Mouse (Mus musculus) stomach, embryonic 16.5 days (tissue): Measurements from ENCODE around the gene Upk1b. TPM values are rescaled to one million over a fixed set of nuclear protein-coding genes. Genes with fewer than 3 reads are reported as not detected.

Experiments used
- ATAC-seq: fragments of 200-750 bp; cut with Nextera tagmentation; 2 replicates; pipeline ENCODE4 v1.8.0; 2017; ENCODE audit warnings: moderate number of reproducible peaks, moderate TSS enrichment; ENCODE audit not compliant: insufficient read depth, low FRiP score
- H3K27ac ChIP-seq: fragments of 300-500 bp; sonication (generic); 2 replicates; pipeline ENCODE4 v1.5.1; 2014; ENCODE audit warnings: low read length
- H3K27me3 ChIP-seq: fragments of 300-500 bp; sonication (generic); 2 replicates; pipeline ENCODE4 v1.6.1; 2014; ENCODE audit warnings: low read length, control low read depth, mixed read lengths; ENCODE audit not compliant: control insufficient read depth, insufficient read depth
- H3K36me3 ChIP-seq: fragments of 300-500 bp; sonication (generic); 2 replicates; pipeline ENCODE4 v1.6.1; 2014; ENCODE audit warnings: low read length; ENCODE audit not compliant: control insufficient read depth, insufficient read depth
- H3K4me1 ChIP-seq: fragments of 300-500 bp; sonication (generic); 2 replicates; pipeline ENCODE4 v1.6.1; 2014; ENCODE audit warnings: low read length, control low read depth, mixed read lengths; ENCODE audit not compliant: control insufficient read depth, insufficient read depth
- H3K4me2 ChIP-seq: fragments of 300-500 bp; sonication (generic); 2 replicates; pipeline ENCODE4 v1.6.1; 2014; ENCODE audit warnings: low read depth, low read length, mixed read lengths
- H3K4me3 ChIP-seq: fragments of 300-500 bp; sonication (generic); replicated peaks from 2 replicates; pipeline ENCODE4 v1.5.1; 2014; ENCODE audit warnings: mild to moderate bottlenecking, low read length
- H3K9ac ChIP-seq: fragments of 300-500 bp; sonication (generic); 2 replicates; pipeline ENCODE4 v1.6.1; 2014; ENCODE audit warnings: low read length
- H3K9me3 ChIP-seq: fragments of 300-500 bp; sonication (generic); replicated peaks from 2 replicates; pipeline ENCODE4 v1.6.1; 2016; ENCODE audit warnings: low read length, control low read depth; ENCODE audit not compliant: control insufficient read depth
- WGBS: fragments of 180-500 bp; shearing (Covaris S2); extraction: QIAGEN DNeasy Blood & Tissue Kit; methylation state at CpG from one replicate; pipeline ENCODE4 v1.1.7; 2014; 5-methylcytosine and 5-hydroxymethylcytosine counted together
- polyA plus RNA-seq: library from polyadenylated mRNA; unstranded; fragments of >200 nt; fragmentation: Nextera tagmentation; extraction: Ambion mirVana; gene quantifications from 2 replicates; pipeline ENCODE4 v1.2.1, GENCODE M21; 2015

The Upk1b gene
- polyA plus RNA-seq, 1 experiment from 2014 or later = 73.9 TPM

DNA sequence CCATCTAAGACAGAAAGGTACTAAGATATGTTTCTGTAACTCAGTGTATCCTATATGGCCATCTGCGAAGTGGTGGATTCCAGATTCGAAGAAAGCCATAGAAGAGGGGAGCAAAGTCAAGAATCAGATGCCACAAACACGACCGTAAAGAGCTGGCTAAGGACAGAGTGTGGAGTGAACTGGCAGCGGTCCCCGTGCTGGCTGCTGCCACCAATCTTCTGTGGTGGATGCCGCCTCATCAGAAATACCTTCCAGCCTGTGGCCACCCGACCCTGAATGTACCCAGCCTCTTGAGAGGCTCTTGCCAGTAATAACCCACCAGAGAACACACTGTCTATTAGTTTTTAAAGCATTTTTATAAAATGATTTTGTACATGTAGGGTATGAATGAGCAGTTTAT is 31.7 kb downstream of the Upk1b start:
- Histone ChIP-seq H3K36me3 (peaks cover 9% of the 10 kb centered on the region), H3K27me3 (no peaks in the 10 kb centered on the region), H3K4me1 (no peaks in the 10 kb centered on the region), H3K9ac (no peak overlapping the region), H3K4me3 (no peak overlapping the region), H3K27ac (no peak overlapping the region), H3K9me3 (no peaks in the 10 kb centered on the region), H3K4me2 (no peak overlapping the region)
- no peak for ATAC-seq
- WGBS = 90% methylated on average over 8 of the region's 8 CpGs

DNA sequence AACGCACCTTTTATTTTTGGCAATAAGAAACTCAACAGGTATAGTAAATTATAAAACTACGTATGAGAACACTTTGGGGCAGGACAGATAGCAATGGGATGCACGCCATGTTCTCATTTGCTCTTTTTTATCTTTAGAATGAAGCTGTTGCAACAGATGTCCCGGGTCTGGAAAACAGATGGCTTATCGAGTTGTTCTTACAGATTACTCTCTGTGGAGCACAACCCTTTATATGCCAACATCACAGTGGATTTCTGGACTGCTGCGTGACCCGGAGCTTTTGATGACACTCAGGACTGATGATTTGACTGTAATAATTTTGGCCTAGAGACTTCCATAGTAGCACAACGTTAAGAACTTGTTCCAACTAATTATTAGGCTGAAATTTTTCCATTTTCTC is 32.4 kb downstream of the Upk1b start:
- H3K4me2 ChIP-seq = no peak overlapping the region
- no peak overlapping the region for H3K27ac ChIP-seq
- 85% methylated on average over 8 of the region's 8 CpGs for WGBS
- H3K9ac ChIP-seq = no peak overlapping the region
- no peaks in the 10 kb centered on the region for H3K4me1 ChIP-seq
- no peaks in the 10 kb centered on the region for H3K9me3 ChIP-seq
- no peak overlapping the region for H3K4me3 ChIP-seq
- no peak for ATAC-seq
- H3K36me3 ChIP-seq = peaks cover 9% of the 10 kb centered on the region
- H3K27me3 ChIP-seq = no peaks in the 10 kb centered on the region

DNA sequence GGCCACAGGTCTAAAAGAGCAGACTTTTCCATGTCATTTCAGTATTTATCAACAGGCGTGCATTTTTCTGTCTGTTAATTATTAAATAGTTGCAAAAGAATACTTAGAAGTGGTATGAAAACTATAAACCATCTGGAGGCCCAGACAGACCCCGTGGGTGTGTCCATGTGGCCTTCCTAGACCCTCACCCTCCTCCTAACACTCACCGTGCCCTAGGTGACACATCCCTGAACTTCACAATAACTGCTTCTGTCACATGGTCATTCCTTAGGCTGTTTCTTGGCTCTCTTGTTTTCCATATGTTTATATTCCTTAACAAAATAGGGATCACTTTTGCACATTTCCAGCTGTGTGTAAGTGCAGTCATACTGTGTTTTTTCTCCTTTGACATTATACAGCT is 33.5 kb downstream of the Upk1b start:
- no peak for ATAC-seq
- Histone ChIP-seq H3K9ac (no peak overlapping the region), H3K36me3 (peaks cover 9% of the 10 kb centered on the region), H3K9me3 (no peaks in the 10 kb centered on the region), H3K27ac (no peak overlapping the region), H3K4me3 (no peak overlapping the region), H3K4me2 (no peak overlapping the region), H3K4me1 (no peaks in the 10 kb centered on the region), H3K27me3 (no peaks in the 10 kb centered on the region)
- WGBS = 47% methylated on average over 3 of the region's 3 CpGs

DNA sequence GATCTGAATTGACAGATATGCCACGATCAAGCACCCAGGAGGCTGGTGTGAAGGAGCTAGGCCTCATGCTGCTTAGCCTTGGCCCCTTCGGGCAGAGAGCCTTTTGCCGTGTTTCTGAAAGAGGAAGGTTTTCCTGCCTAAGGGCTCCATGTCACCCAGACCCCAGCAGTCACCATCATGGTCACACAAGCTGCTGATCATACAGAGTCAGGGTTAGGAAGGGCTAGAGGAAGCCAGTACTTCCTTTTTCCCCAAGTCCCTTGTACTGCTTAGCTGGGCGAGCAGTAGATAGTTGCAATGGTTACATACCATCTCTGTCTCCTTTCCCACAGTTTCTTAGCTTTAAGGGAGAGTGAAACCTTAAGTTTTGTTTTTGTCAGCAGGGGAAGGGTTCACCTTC is 36.6 kb downstream of the Upk1b start:
- Histone ChIP-seq H3K9ac (no peak overlapping the region), H3K27me3 (no peaks in the 10 kb centered on the region), H3K9me3 (no peaks in the 10 kb centered on the region), H3K27ac (no peak overlapping the region; the same call in 1 of the 2 replicates), H3K36me3 (peaks cover 8% of the 10 kb centered on the region), H3K4me1 (no peaks in the 10 kb centered on the region), H3K4me3 (no peak overlapping the region), H3K4me2 (no peak overlapping the region)
- 86% methylated on average over 4 of the region's 4 CpGs for WGBS
- ATAC-seq = no peak

DNA sequence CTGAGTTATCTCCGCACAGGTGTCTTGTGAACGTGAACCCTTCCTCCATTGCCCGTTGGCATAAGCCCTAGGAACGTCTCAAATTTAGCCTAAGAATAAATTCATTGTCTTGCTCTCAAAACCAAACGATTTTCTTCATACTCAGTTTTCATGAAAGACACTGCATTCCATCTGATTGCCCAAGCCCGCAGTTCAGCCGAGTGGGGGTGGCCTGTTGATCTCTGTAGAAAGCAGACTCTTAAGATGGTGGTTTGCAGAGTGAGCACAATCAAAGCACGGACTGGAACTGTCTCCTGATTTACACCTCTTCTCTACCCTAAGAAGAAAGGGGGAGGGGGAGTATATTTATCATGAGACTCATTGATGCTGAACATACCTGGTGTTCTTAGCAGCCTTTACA is 37.7 kb downstream of the Upk1b start:
- ATAC-seq = no peak
- H3K4me1 ChIP-seq = no peaks in the 10 kb centered on the region
- H3K4me3 ChIP-seq = no peak overlapping the region
- H3K36me3 ChIP-seq = no peaks in the 10 kb centered on the region; the same call in 1 of the 2 replicates
- WGBS = 80% methylated on average over 8 of the region's 8 CpGs
- H3K9ac ChIP-seq = no peak overlapping the region
- no peaks in the 10 kb centered on the region for H3K9me3 ChIP-seq
- H3K27ac ChIP-seq = no peak overlapping the region
- H3K4me2 ChIP-seq = no peak overlapping the region
- H3K27me3 ChIP-seq = no peaks in the 10 kb centered on the region

DNA sequence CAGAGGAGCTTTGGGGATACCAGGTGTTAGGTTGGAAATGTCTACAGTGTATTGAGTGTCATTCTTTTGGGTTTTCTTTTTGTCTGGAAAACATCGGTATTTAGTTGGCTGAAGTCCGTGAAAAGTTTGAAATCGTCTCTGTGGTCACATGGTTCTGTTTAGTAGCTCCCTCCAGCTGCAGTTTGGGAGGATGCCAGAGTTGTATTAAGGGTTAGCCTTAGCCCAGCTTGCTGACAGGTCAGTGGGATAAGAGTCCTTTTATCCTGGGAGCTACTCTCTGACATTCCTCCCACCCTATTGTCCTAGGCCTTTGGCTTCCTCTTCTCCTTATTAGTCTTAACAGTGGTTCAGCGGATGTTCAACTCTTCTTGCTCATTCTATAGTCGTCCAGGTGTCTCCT is 38.2 kb downstream of the Upk1b start:
- no peaks in the 10 kb centered on the region for H3K4me1 ChIP-seq
- no peaks in the 10 kb centered on the region for H3K27me3 ChIP-seq
- no peaks in the 10 kb centered on the region for H3K9me3 ChIP-seq
- no peaks in the 10 kb centered on the region; the same call in 1 of the 2 replicates for H3K36me3 ChIP-seq
- H3K9ac ChIP-seq = no peak overlapping the region
- H3K4me2 ChIP-seq = no peak overlapping the region
- H3K27ac ChIP-seq = no peak overlapping the region
- H3K4me3 ChIP-seq = no peak overlapping the region
- WGBS = 74% methylated on average over 5 of the region's 5 CpGs
- ATAC-seq = no peak

DNA sequence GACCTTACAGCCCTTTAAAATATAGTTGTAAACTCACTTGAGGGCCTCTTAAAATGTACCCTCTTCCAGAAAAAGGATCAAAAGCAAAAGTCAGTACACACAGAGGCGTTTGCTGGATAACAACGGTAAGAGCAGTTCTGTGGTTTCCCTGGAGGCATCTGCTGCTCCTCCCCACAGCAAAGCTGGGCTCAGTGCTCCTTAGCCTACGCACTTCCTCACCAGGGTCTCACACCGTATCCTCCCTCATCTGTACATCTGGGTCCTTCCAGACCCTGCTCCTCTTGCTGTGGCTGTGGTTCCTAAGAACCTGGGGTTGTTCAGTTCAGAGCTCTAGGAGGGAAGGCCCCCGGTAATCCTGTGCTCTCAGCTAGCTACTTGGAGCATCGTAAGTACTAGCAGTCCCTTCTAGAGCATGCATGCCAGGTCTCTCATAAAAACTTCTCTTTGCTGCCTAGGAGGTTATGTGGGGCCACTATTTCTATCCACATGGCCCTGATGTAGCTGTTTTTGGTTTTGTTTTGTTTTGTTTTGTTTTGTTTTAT is 39.2 kb downstream of the Upk1b start:
- Histone ChIP-seq H3K36me3 (no peaks in the 10 kb centered on the region; the same call in 1 of the 2 replicates), H3K27me3 (no peaks in the 10 kb centered on the region), H3K9ac (no peak overlapping the region), H3K4me2 (no peak overlapping the region), H3K27ac (no peak overlapping the region), H3K9me3 (no peaks in the 10 kb centered on the region), H3K4me3 (no peak overlapping the region), H3K4me1 (no peaks in the 10 kb centered on the region; the same call in 1 of the 2 replicates)
- no peak for ATAC-seq
- 76% methylated on average over 6 of the region's 6 CpGs for WGBS

DNA sequence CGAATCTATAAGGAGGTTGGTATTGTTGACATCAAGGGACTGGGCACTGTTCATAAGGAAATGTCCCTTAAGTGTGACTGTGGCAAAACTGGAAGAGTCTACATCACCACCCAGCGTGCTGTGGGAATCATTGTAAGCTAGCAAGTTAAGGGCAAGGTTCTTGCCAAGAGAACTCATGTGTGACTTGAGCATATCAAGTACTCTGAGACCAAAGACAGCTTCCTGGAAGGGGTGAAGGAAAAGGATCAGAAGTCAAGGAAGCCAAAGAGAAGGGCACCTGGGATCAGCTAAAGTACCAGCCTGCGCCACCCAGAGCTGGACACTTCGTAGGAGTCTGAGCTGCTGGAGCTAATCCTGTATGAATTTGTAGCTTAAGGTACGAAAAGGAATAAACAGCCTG is 39.9 kb downstream of the Upk1b start:
- ATAC-seq = no peak
- Histone ChIP-seq H3K27ac (no peak overlapping the region), H3K4me2 (no peak overlapping the region), H3K9ac (no peak overlapping the region), H3K27me3 (no peaks in the 10 kb centered on the region), H3K9me3 (no peaks in the 10 kb centered on the region), H3K4me1 (peaks cover 4% of the 10 kb centered on the region), H3K4me3 (no peak overlapping the region), H3K36me3 (no peaks in the 10 kb centered on the region; the same call in 1 of the 2 replicates)
- 92% methylated on average over 5 of the region's 5 CpGs for WGBS

DNA sequence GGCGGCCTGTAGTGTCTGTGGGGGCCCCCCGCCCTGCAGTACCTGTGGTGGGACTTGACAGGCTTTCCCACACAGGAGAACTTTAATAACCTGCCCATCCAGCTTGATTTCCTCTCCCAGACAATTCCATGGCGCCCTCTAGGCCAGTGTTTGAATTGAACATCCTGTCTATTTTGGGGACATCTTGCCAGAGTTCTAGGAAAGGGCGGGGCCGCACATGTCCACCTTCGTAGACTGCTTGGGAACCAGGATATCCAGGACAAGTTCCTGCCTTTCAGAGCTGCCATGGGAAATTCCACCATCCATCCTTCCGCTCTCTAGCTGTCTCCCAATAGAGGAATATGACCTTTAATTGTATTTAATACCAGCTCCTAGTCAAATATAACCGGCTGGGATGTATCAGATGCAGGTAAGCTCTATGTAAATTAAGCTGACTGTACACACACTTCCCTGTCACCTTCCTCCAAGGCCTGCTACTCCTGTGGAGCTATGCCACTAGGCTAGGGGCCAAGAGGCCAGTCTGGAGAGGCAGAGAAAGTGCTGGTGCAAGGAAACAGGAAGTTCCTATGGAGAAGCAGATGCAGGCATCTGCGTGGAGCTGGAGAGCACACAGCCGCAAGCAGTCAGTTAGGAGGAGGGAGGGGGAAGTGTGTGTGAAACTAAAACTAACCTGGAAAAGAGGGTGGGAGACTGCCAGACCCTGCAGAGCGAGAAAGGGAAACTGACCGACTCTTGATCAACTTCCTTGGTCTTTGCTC is 41.8 kb downstream of the Upk1b start:
- 79% methylated on average over 12 of the region's 12 CpGs for WGBS
- no peak overlapping the region for H3K4me3 ChIP-seq
- no peaks in the 10 kb centered on the region for H3K27me3 ChIP-seq
- no peaks in the 10 kb centered on the region for H3K9me3 ChIP-seq
- no peak overlapping the region for H3K9ac ChIP-seq
- peak overlapping the region; percentile 17; the same call in 1 of the 2 replicates for H3K27ac ChIP-seq
- H3K4me1 ChIP-seq = peaks cover 4% of the 10 kb centered on the region
- H3K36me3 ChIP-seq = no peaks in the 10 kb centered on the region; the same call in 1 of the 2 replicates
- peak; percentile 35; the same call in 1 of the 2 replicates for ATAC-seq
- H3K4me2 ChIP-seq = no peak overlapping the region
